Comparison of ENCODE assay signal across 7 mouse cellular contexts in the genomic region with DNA sequence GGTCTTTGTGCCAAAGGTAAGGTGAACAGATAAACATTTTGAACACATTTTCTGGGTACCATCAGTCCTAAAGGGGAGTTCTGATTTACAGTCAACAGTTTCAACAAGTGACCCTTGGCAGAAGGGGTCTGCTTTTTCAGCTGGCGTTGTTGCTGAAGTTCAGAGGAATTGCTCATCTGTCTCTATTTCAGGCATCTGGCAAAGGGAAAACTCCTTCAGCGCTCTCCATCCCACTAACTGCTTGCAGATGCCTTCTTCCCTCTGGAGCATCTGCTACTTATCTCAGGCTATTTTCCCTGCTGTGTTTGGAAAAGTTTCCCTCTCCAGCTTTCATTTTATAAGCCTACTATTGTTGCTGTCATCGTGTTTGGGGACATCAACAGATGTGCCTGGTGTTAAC.
DNase-seq lines count a peak whose midpoint lies in the region; TF ChIP-seq lines count a peak whose summit lies in the region.

No protein-coding gene starts in this region.

- no peak for TF ChIP-seq CTCF in left cerebral cortex, adult 2 months (IDR thresholded peaks at IDR 0.05)

- H3K27ac ChIP-seq in left cerebral cortex, adult 2 months = no peak overlapping the region

- H3K4me3 ChIP-seq in left cerebral cortex, adult 2 months = no peak overlapping the region

- peak; percentile 4 for DNase-seq in left cerebral cortex, adult 11 months (ENCODE audit: low spot score)
- DNase-seq in left cerebral cortex, adult 2 months (ENCODE audit: extremely low spot score in 1 of 2, low spot score in 2 of 2) = no peak
- peak; percentile 82 for DNase-seq in embryo, embryonic 11 days
- DNase-seq in gastrocnemius, postnatal 10 days = peak; percentile 7
- peak; percentile 7 to 34 for DNase-seq in left cerebral cortex, postnatal 25 days (ENCODE audit: low spot score in 2 of 2)
- no peak for DNase-seq in cerebellum, adult 18-20 months
- DNase-seq in spleen, postnatal 14 days (ENCODE audit: low spot score in 2 of 2) = no peak

- intact Hi-C loops in left cerebral cortex, adult 2 months (cut with DNase I) = no loop called here
- intact Hi-C loops in left cerebral cortex, postnatal 25 days (cut with DNase I) = no loop called here

Comparison
In these comparisons a context has a peak if more than half of its experiments do, and no peak if none do; other contexts are left out.
1. DNase-seq: peak in left cerebral cortex, adult 11 months (single experiment), embryo, embryonic 11 days (single experiment), gastrocnemius, postnatal 10 days (single experiment) and left cerebral cortex, postnatal 25 days (2 of 2); none in left cerebral cortex, adult 2 months (0 of 2), cerebellum, adult 18-20 months (0 of 2) and spleen, postnatal 14 days (0 of 2).